Mouse (Mus musculus): ENCODE results near the gene Sctr. TPM values are rescaled to one million over a fixed set of nuclear protein-coding genes. Genes with fewer than 3 reads are reported as not detected.

Gene Sctr
- polyA plus RNA-seq, 1 experiment from 2014 or later, result 0.87 TPM

- 27% methylated on average over 11 of the region's 11 CpGs for WGBS
- H3K27me3 ChIP-seq, result peaks cover 33% of the 10 kb centered on the region
- H3K27ac ChIP-seq (replicated peaks), result no peak overlapping the region
- peak overlapping the region; percentile 78 for H3K4me2 ChIP-seq (replicated peaks)
- peak overlapping the region; percentile 50 for H3K4me3 ChIP-seq
- ATAC-seq (ENCODE audit: low FRiP score, low read depth), result no peak
- H3K9me3 ChIP-seq, result no peaks in the 10 kb centered on the region
- H3K4me1 ChIP-seq, result peaks cover 14% of the 10 kb centered on the region; the same call in 1 of the 2 replicates
- H3K36me3 ChIP-seq, result no peaks in the 10 kb centered on the region
- no peak overlapping the region for H3K9ac ChIP-seq (replicated peaks)
Observed at GRCm38 (mm10) chr1:120007851-120008588, 1.3 kb downstream of the Sctr start.

GRCm38 (mm10) chr1:120012638-120013037, 5.9 kb downstream of the Sctr start:
- 81% methylated on average over 12 of the region's 12 CpGs for WGBS

GRCm38 (mm10) chr1:120013111-120013510, 6.4 kb downstream of the Sctr start:
- H3K27me3 ChIP-seq, result peaks cover 16% of the 10 kb centered on the region
- no peak overlapping the region for H3K4me3 ChIP-seq
- 0 out of 2 replicates have a peak, but pooled peaks cover under 1% of the 10 kb centered on the region for H3K4me1 ChIP-seq
- no peaks in the 10 kb centered on the region for H3K36me3 ChIP-seq
- no peak overlapping the region for H3K4me2 ChIP-seq (replicated peaks)
- H3K9me3 ChIP-seq, result no peaks in the 10 kb centered on the region
- no peak overlapping the region for H3K9ac ChIP-seq (replicated peaks)
- ATAC-seq (ENCODE audit: low FRiP score, low read depth), result peak; percentile 29; the same call in 1 of the 2 replicates
- H3K27ac ChIP-seq (replicated peaks), result no peak overlapping the region

More at GRCm38 (mm10) chr1:120012638-120013037, 5.9 kb downstream of the Sctr start:
- no peak overlapping the region for H3K4me2 ChIP-seq (replicated peaks)
- 0 out of 2 replicates have a peak, but pooled peaks cover 5% of the 10 kb centered on the region for H3K4me1 ChIP-seq
- H3K9me3 ChIP-seq, result no peaks in the 10 kb centered on the region
- no peak for ATAC-seq (ENCODE audit: low FRiP score, low read depth)
- peaks cover 21% of the 10 kb centered on the region for H3K27me3 ChIP-seq
- H3K9ac ChIP-seq (replicated peaks), result no peak overlapping the region
- H3K36me3 ChIP-seq, result no peaks in the 10 kb centered on the region
- no peak overlapping the region for H3K4me3 ChIP-seq
- no peak overlapping the region for H3K27ac ChIP-seq (replicated peaks)

- 85% methylated on average over 2 of the region's 2 CpGs for WGBS
- Histone ChIP-seq H3K27ac (replicated peaks) (no peak overlapping the region), H3K4me1 (peaks cover 7% of the 10 kb centered on the region; the same call in 1 of the 2 replicates), H3K4me3 (no peak overlapping the region), H3K4me2 (replicated peaks) (no peak overlapping the region), H3K36me3 (no peaks in the 10 kb centered on the region), H3K27me3 (peaks cover 7% of the 10 kb centered on the region), H3K9me3 (no peaks in the 10 kb centered on the region), H3K9ac (replicated peaks) (no peak overlapping the region)
- no peak for ATAC-seq (ENCODE audit: low FRiP score, low read depth)
Observed at GRCm38 (mm10) chr1:120016240-120016639, 9.5 kb downstream of the Sctr start.

GRCm38 (mm10) chr1:120018900-120019299, 12.2 kb downstream of the Sctr start:
- Histone ChIP-seq H3K4me1 (peaks cover 7% of the 10 kb centered on the region; the same call in 1 of the 2 replicates), H3K27ac (replicated peaks) (no peak overlapping the region), H3K4me2 (replicated peaks) (no peak overlapping the region), H3K4me3 (no peak overlapping the region), H3K9me3 (no peaks in the 10 kb centered on the region), H3K36me3 (no peaks in the 10 kb centered on the region), H3K9ac (replicated peaks) (no peak overlapping the region), H3K27me3 (peaks cover 7% of the 10 kb centered on the region)
- ATAC-seq (ENCODE audit: low FRiP score, low read depth), result 0 out of 2 replicates have a peak, but pooled peaks have one; percentile 4
- 40% methylated on average over 3 of the region's 3 CpGs for WGBS

GRCm38 (mm10) chr1:120019428-120019827, 12.7 kb downstream of the Sctr start:
- H3K36me3 ChIP-seq, result no peaks in the 10 kb centered on the region
- H3K9me3 ChIP-seq, result no peaks in the 10 kb centered on the region
- H3K4me2 ChIP-seq (replicated peaks), result no peak overlapping the region
- peaks cover 7% of the 10 kb centered on the region for H3K27me3 ChIP-seq
- 93% methylated on average over 12 of the region's 12 CpGs for WGBS
- no peak overlapping the region for H3K4me3 ChIP-seq
- no peak for ATAC-seq (ENCODE audit: low FRiP score, low read depth)
- H3K27ac ChIP-seq (replicated peaks), result no peak overlapping the region
- no peak overlapping the region for H3K9ac ChIP-seq (replicated peaks)
- H3K4me1 ChIP-seq, result peaks cover 7% of the 10 kb centered on the region; the same call in 1 of the 2 replicates

- WGBS, result 78% methylated on average over 7 of the region's 7 CpGs
- ATAC-seq (ENCODE audit: low FRiP score, low read depth), result no peak
- Histone ChIP-seq H3K4me2 (replicated peaks) (no peak overlapping the region), H3K4me1 (peaks cover 7% of the 10 kb centered on the region; the same call in 1 of the 2 replicates), H3K9me3 (no peaks in the 10 kb centered on the region), H3K4me3 (no peak overlapping the region), H3K36me3 (no peaks in the 10 kb centered on the region), H3K27me3 (peaks cover 7% of the 10 kb centered on the region), H3K9ac (replicated peaks) (no peak overlapping the region), H3K27ac (replicated peaks) (no peak overlapping the region)
Observed at GRCm38 (mm10) chr1:120020322-120020897, 13.7 kb downstream of the Sctr start.

- Histone ChIP-seq H3K9me3 (no peaks in the 10 kb centered on the region), H3K9ac (replicated peaks) (no peak overlapping the region), H3K36me3 (no peaks in the 10 kb centered on the region), H3K27ac (replicated peaks) (no peak overlapping the region), H3K4me2 (replicated peaks) (no peak overlapping the region), H3K4me3 (no peak overlapping the region), H3K27me3 (no peaks in the 10 kb centered on the region), H3K4me1 (peaks cover 7% of the 10 kb centered on the region; the same call in 1 of the 2 replicates)
- WGBS, result 94% methylated on average over 17 of the region's 17 CpGs
- ATAC-seq (ENCODE audit: low FRiP score, low read depth), result no peak
Observed at GRCm38 (mm10) chr1:120021951-120022350, 15.3 kb downstream of the Sctr start.

GRCm38 (mm10) chr1:120024331-120025049, 17.8 kb downstream of the Sctr start:
- Histone ChIP-seq H3K9me3 (no peaks in the 10 kb centered on the region), H3K4me2 (replicated peaks) (no peak overlapping the region), H3K9ac (replicated peaks) (no peak overlapping the region), H3K27ac (replicated peaks) (no peak overlapping the region), H3K36me3 (no peaks in the 10 kb centered on the region), H3K27me3 (no peaks in the 10 kb centered on the region), H3K4me3 (no peak overlapping the region), H3K4me1 (no peaks in the 10 kb centered on the region)
- 70% methylated on average over 10 of the region's 10 CpGs for WGBS
- ATAC-seq (ENCODE audit: low FRiP score, low read depth), result no peak

- H3K4me1 ChIP-seq, result no peaks in the 10 kb centered on the region
- 31% methylated on average over 2 of the region's 2 CpGs for whole genome bisulfite sequencing
- ATAC-seq (ENCODE audit: low FRiP score, low read depth), result no peak
- H3K4me2 ChIP-seq (replicated peaks), result no peak overlapping the region
- no peaks in the 10 kb centered on the region for H3K9me3 ChIP-seq
- H3K27ac ChIP-seq (replicated peaks), result no peak overlapping the region
- no peaks in the 10 kb centered on the region for H3K36me3 ChIP-seq
- no peak overlapping the region for H3K9ac ChIP-seq (replicated peaks)
- H3K27me3 ChIP-seq, result no peaks in the 10 kb centered on the region
- H3K4me3 ChIP-seq, result no peak overlapping the region
Observed at GRCm38 (mm10) chr1:120025050-120025439, 18.4 kb downstream of the Sctr start.

- Histone ChIP-seq H3K9ac (replicated peaks) (no peak overlapping the region), H3K36me3 (no peaks in the 10 kb centered on the region), H3K4me2 (replicated peaks) (no peak overlapping the region), H3K27me3 (peaks cover 3% of the 10 kb centered on the region; the same call in 1 of the 2 replicates), H3K4me1 (no peaks in the 10 kb centered on the region), H3K4me3 (no peak overlapping the region), H3K27ac (replicated peaks) (no peak overlapping the region), H3K9me3 (no peaks in the 10 kb centered on the region)
- 85% methylated on average over 4 of the region's 4 CpGs for WGBS
- no peak for ATAC-seq (ENCODE audit: low FRiP score, low read depth)
Observed at GRCm38 (mm10) chr1:120027693-120028092, 21.0 kb downstream of the Sctr start.

- no peaks in the 10 kb centered on the region for H3K9me3 ChIP-seq
- ATAC-seq (ENCODE audit: low FRiP score, low read depth), result no peak
- H3K4me3 ChIP-seq, result no peak overlapping the region
- WGBS, result 81% methylated on average over 3 of the region's 3 CpGs
- no peak overlapping the region for H3K9ac ChIP-seq (replicated peaks)
- no peak overlapping the region for H3K27ac ChIP-seq (replicated peaks)
- H3K36me3 ChIP-seq, result no peaks in the 10 kb centered on the region
- H3K4me2 ChIP-seq (replicated peaks), result no peak overlapping the region
- peaks cover 3% of the 10 kb centered on the region; the same call in 1 of the 2 replicates for H3K27me3 ChIP-seq
- H3K4me1 ChIP-seq, result no peaks in the 10 kb centered on the region
Observed at GRCm38 (mm10) chr1:120030474-120030873, 23.8 kb downstream of the Sctr start.
